Mouse (Mus musculus) embryonic facial prominence, embryonic 15.5 days (tissue): ENCODE results near the gene Scgb1b17. TPM values are rescaled to one million over a fixed set of nuclear protein-coding genes. Genes with fewer than 3 reads are reported as not detected.
"Not testable (repeated sequence)": the region's sequence is repeated elsewhere in the genome, so short reads cannot be mapped to it uniquely, and the experiment has no call there.

Experiments used
- ATAC-seq: fragments of 200-750 bp; cut with Nextera tagmentation; 2 replicates; pipeline ENCODE4 v1.8.0; 2017; ENCODE audit warnings: low read depth, moderate TSS enrichment; ENCODE audit not compliant: insufficient number of reproducible peaks, low FRiP score, low TSS enrichment
- H3K27ac ChIP-seq: fragments of 300-500 bp; sonication (generic); replicated peaks from 2 replicates; pipeline ENCODE4 v1.5.1; 2015; ENCODE audit warnings: mild to moderate bottlenecking, inconsistent platforms
- H3K27me3 ChIP-seq: fragments of 300-500 bp; sonication (generic); 2 replicates; pipeline ENCODE4 v1.6.1; 2015; ENCODE audit warnings: inconsistent platforms
- H3K36me3 ChIP-seq: fragments of 300-500 bp; sonication (generic); 2 replicates; pipeline ENCODE4 v1.6.1; 2015; ENCODE audit warnings: mild to moderate bottlenecking, inconsistent platforms
- H3K4me1 ChIP-seq: fragments of 300-500 bp; sonication (generic); 2 replicates; pipeline ENCODE4 v1.6.1; 2015; ENCODE audit warnings: inconsistent platforms
- H3K4me2 ChIP-seq: fragments of 300-500 bp; sonication (generic); replicated peaks from 2 replicates; pipeline ENCODE4 v1.6.1; 2015; ENCODE audit warnings: mild to moderate bottlenecking, inconsistent platforms
- H3K4me3 ChIP-seq: fragments of 300-500 bp; sonication (generic); replicated peaks from 2 replicates; pipeline ENCODE4 v1.5.1; 2015; ENCODE audit warnings: mild to moderate bottlenecking, inconsistent platforms
- H3K9ac ChIP-seq: fragments of 300-500 bp; sonication (generic); 2 replicates; pipeline ENCODE4 v1.6.1; 2015; ENCODE audit warnings: inconsistent platforms
- H3K9me3 ChIP-seq: fragments of 300-500 bp; sonication (generic); replicated peaks from 2 replicates; pipeline ENCODE4 v1.6.1; 2016; ENCODE audit warnings: inconsistent platforms
- polyA plus RNA-seq: library from polyadenylated mRNA; unstranded; fragments of >200 nt; fragmentation: Nextera tagmentation; extraction: Ambion mirVana; gene quantifications from 2 replicates; pipeline ENCODE4 v1.2.1, GENCODE M21; 2015

Scgb1b17 gene
- not detected in 2 replicates for polyA plus RNA-seq

DNA sequence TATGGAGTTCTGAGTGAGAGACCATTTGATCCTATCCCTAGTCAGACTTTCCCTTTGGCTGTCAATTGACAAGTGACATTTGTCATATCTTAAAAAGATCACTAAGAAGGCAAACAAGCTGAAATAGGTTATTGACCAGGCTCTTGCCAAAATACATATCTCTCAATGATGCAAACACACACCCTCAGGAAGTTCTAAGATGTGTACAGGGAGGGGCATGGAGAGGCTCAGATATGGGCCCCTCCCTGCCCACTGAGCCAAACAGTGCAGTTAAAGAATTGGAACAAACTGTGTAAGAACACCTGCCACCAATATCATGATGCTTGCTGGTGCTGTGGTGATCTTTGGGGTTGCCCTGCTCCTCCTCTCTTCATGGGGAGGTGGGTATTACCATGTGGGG lies at the start of gene Scgb1b17:
Gene Scgb1b17 (plus strand): TSS at position 301 of the 400 bp plus-strand sequence.
- not testable (repeated sequence) for H3K27me3 ChIP-seq, H3K9me3 ChIP-seq, H3K4me1 ChIP-seq, H3K9ac ChIP-seq, H3K36me3 ChIP-seq, H3K27ac ChIP-seq, H3K4me2 ChIP-seq, ATAC-seq, H3K4me3 ChIP-seq

DNA sequence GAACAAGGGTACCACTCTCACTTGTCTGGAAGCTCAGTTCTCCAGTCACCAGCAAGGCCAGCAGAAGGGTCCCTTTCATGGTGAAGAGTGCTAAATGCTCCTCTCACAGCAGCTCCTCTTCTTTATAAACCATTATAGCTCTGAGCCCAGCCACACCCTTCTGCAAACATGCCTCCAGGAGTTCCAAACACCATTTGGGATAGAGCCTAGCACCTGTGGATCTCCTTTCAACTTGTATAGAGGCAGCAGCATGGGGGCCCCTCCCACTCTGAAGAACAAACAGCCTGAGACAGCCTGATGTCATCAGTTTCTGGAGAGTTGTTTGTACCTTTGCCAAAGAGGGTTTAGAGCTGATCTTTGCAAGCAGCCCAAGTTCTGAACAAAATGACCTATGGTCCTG lies 6.8 kb upstream of the Scgb1b17 start, which contains the start of gene Scgb2b17:
Gene Scgb2b17 (minus strand): TSS at position 101 of the 400 bp plus-strand sequence.
- not testable (repeated sequence) for H3K4me1 ChIP-seq, H3K4me3 ChIP-seq, H3K27me3 ChIP-seq, ATAC-seq, H3K36me3 ChIP-seq, H3K9ac ChIP-seq, H3K27ac ChIP-seq, H3K9me3 ChIP-seq, H3K4me2 ChIP-seq

Other genes starting within 250 kb of the Scgb1b17 start
- gene Scgb2b15, start 233.8 kb upstream of the Scgb1b17 start, polyA plus RNA-seq: not detected in 2 replicates
- gene Scgb1b15, start 226.9 kb upstream of the Scgb1b17 start, polyA plus RNA-seq: not detected in 2 replicates
- gene Scgb2b17, start 6.9 kb upstream of the Scgb1b17 start, polyA plus RNA-seq: not detected in 2 replicates
- not detected in 2 replicates for gene Scgb2b18, start 110.4 kb downstream of the Scgb1b17 start, polyA plus RNA-seq
- gene Scgb1b18, start 122.1 kb downstream of the Scgb1b17 start, polyA plus RNA-seq: not detected in 2 replicates
- gene Scgb2b19, start 216.9 kb downstream of the Scgb1b17 start, polyA plus RNA-seq: not detected in 2 replicates
- gene Scgb1b19, start 223.8 kb downstream of the Scgb1b17 start, polyA plus RNA-seq: not detected in 2 replicates